8 mouse cellular contexts compared by ENCODE assay signal in the genomic region with DNA sequence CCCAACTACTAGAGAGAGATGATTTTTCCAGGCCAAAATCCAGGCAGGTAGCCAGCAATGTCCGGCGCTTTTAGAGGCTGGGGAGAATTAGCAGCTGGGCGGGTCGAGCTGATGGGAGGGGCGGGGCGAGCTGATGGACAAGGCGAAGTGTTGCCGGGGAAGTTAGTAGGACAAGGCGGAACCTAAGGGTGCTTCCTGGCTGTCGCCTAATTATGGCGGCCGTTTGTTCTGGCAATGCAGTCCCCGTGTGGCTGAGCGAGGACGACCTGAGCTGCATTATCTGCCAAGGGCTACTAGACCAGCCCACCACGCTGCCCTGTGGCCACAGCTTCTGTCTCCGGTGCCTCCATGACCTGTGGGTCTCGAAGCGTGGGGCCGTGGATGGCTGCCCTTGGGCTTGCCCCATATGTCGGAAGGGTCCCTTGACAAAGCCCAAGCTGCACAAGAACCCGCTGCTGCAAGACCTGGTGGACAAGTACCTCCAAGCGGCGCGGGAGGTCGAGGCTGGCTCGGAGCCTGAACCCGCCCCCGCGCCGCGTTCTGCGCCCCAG. TPM values are rescaled to one million over a fixed set of nuclear protein-coding genes. Genes with fewer than 3 reads are reported as not detected.
A peak's percentile ranks its signal among the peaks of the same experiment; 100 is the strongest.
DNase-seq lines count a peak whose midpoint lies in the region; ATAC-seq lines count a peak whose summit lies in the region.

Rnf135 (plus strand) TSS at position 147 of the 551 bp plus-strand sequence.

- H3K4me1 ChIP-seq in embryonic facial prominence, embryonic 12.5 days = no peaks in the 10 kb centered on the region; the same call in 1 of the 2 replicates
- H3K4me1 ChIP-seq in limb, embryonic 10.5 days = peaks cover 12% of the 10 kb centered on the region; the same call in 1 of the 2 replicates
- 0 out of 2 replicates have a peak, but pooled peaks cover 6% of the 10 kb centered on the region for H3K4me1 ChIP-seq in midbrain, embryonic 12.5 days

- WGBS in embryonic facial prominence, embryonic 12.5 days = 1% methylated on average over 33 of the region's 33 CpGs
- WGBS in limb, embryonic 10.5 days = 1% methylated on average over 33 of the region's 33 CpGs
- 1% methylated on average over 33 of the region's 33 CpGs for WGBS in midbrain, embryonic 12.5 days

- H3K9me3 ChIP-seq in embryonic facial prominence, embryonic 12.5 days = no peaks in the 10 kb centered on the region
- H3K9me3 ChIP-seq in limb, embryonic 10.5 days (replicated peaks) = no peaks in the 10 kb centered on the region
- H3K9me3 ChIP-seq in midbrain, embryonic 12.5 days = no peaks in the 10 kb centered on the region

- DNase-seq in adrenal gland, postnatal 36 days = peak; percentile 95 to 97
- peak; percentile 100 for DNase-seq in heart, adult 11 months
- peak; percentile 94 for DNase-seq in kidney, adult 18-20 months
- DNase-seq in limb, embryonic 10.5 days (ENCODE audit: low spot score) = peak; percentile 85
- peak; percentile 86 for DNase-seq in skeletal muscle tissue, adult 2 months (ENCODE audit: low read depth, low spot score)
- no peak for DNase-seq in MN1 (ENCODE audit: low spot score)

- H3K27me3 ChIP-seq in embryonic facial prominence, embryonic 12.5 days = no peaks in the 10 kb centered on the region
- no peaks in the 10 kb centered on the region for H3K27me3 ChIP-seq in limb, embryonic 10.5 days (ENCODE audit: low read depth, poor library complexity, severe bottlenecking)
- H3K27me3 ChIP-seq in midbrain, embryonic 12.5 days = 0 out of 2 replicates have a peak, but pooled peaks cover 4% of the 10 kb centered on the region

- ATAC-seq in embryonic facial prominence, embryonic 12.5 days (ENCODE audit: insufficient number of reproducible peaks, insufficient read depth, low FRiP score, low TSS enrichment) = peak; percentile 74; the same call in 1 of the 2 replicates
- ATAC-seq in midbrain, embryonic 12.5 days (ENCODE audit: low FRiP score, low read depth) = peak; percentile 38; the same call in 1 of the 2 replicates

- peak within 1 kb of the TSS; percentile 69 for H3K9ac ChIP-seq in embryonic facial prominence, embryonic 12.5 days
- H3K9ac ChIP-seq in midbrain, embryonic 12.5 days (replicated peaks) = peak within 1 kb of the TSS; percentile 53

- peak within 1 kb of the TSS; percentile 67 for H3K4me2 ChIP-seq in embryonic facial prominence, embryonic 12.5 days (replicated peaks)
- peak within 1 kb of the TSS; percentile 64 for H3K4me2 ChIP-seq in midbrain, embryonic 12.5 days (replicated peaks)

- peak within 1 kb of the TSS; percentile 84 for H3K27ac ChIP-seq in embryonic facial prominence, embryonic 12.5 days
- peak within 1 kb of the TSS; percentile 88 for H3K27ac ChIP-seq in limb, embryonic 10.5 days
- 0 out of 2 replicates have a peak within 1 kb of the TSS, but pooled peaks have one; percentile 7 for H3K27ac ChIP-seq in midbrain, embryonic 12.5 days (replicated peaks)

- no peaks in the 10 kb centered on the region for H3K36me3 ChIP-seq in embryonic facial prominence, embryonic 12.5 days
- no peaks in the 10 kb centered on the region for H3K36me3 ChIP-seq in limb, embryonic 10.5 days
- H3K36me3 ChIP-seq in midbrain, embryonic 12.5 days = no peaks in the 10 kb centered on the region

- peak within 1 kb of the TSS; percentile 66 for H3K4me3 ChIP-seq in embryonic facial prominence, embryonic 12.5 days
- peak within 1 kb of the TSS; percentile 65 for H3K4me3 ChIP-seq in limb, embryonic 10.5 days
- peak within 1 kb of the TSS; percentile 49 for H3K4me3 ChIP-seq in midbrain, embryonic 12.5 days

RNA-seq across cellular contexts. Expression of gene Rnf135, which starts in this region (rescaled TPM):
- 10 to 100 TPM in 1 of 2 experiments, 1 to 10 TPM in 1; 6.9 to 13.3 TPM for total RNA-seq in adrenal gland, postnatal 36 days (2021)
- polyA plus RNA-seq in embryonic facial prominence, embryonic 12.5 days (2016; fragmentation: Nextera tagmentation; extraction: Ambion mirVana) = 7.5 and 8.0 TPM in 2 replicates
- polyA plus RNA-seq in limb, embryonic 10.5 days (2016; fragmentation: Nextera tagmentation; extraction: Ambion mirVana) = 4.2 and 5.0 TPM in 2 replicates
- 3.0 and 4.5 TPM in 2 replicates for polyA plus RNA-seq in midbrain, embryonic 12.5 days (2016; fragmentation: Nextera tagmentation; extraction: Ambion mirVana)

Comparison
In these comparisons a context has a peak if more than half of its experiments do, and no peak if none do; other contexts are left out.
1. H3K27ac ChIP-seq: peak in every context shown above with its lines; median percentile 88 in limb, embryonic 10.5 days; 84 in embryonic facial prominence, embryonic 12.5 days; 7 in midbrain, embryonic 12.5 days.